Mouse (Mus musculus) thymus, postnatal 14 days (tissue): Measurements from ENCODE around the gene Arhgef28.

Experiments used
- DNase-seq: peaks from one replicate; pipeline ENCODE4 v3.0.0; 2021

The Arhgef28 gene

GRCm38 (mm10) chr13:98205771-98206545 is at the start of gene Arhgef28:
Gene Arhgef28 (minus strand): TSS chr13:98206439.
- peak; percentile 56 for DNase-seq

GRCm38 (mm10) chr13:98254921-98255320 is 48.7 kb upstream of the Arhgef28 start:
- no peak for DNase-seq

- no peak for DNase-seq
These were observed 43.4 kb upstream of the Arhgef28 start for GRCm38 (mm10) chr13:98249594-98249993.

GRCm38 (mm10) chr13:98245386-98245785 is 39.1 kb upstream of the Arhgef28 start:
- DNase-seq = no peak

- DNase-seq = no peak
These were observed 38.5 kb upstream of the Arhgef28 start for GRCm38 (mm10) chr13:98244571-98245350.

- DNase-seq = no peak
These were observed 35.5 kb upstream of the Arhgef28 start for GRCm38 (mm10) chr13:98241531-98242282.

- peak; percentile 53 for DNase-seq
These were observed 33.9 kb upstream of the Arhgef28 start for GRCm38 (mm10) chr13:98239978-98240641.

GRCm38 (mm10) chr13:98235451-98235850 is 29.2 kb upstream of the Arhgef28 start:
- no peak for DNase-seq

GRCm38 (mm10) chr13:98230511-98230910 is 24.3 kb upstream of the Arhgef28 start:
- no peak for DNase-seq

- DNase-seq = no peak
These were observed 20.0 kb upstream of the Arhgef28 start for GRCm38 (mm10) chr13:98226225-98226624.

- peak; percentile 27 for DNase-seq
These were observed 16.6 kb upstream of the Arhgef28 start for GRCm38 (mm10) chr13:98222848-98223247.

- DNase-seq = no peak
These were observed 3.9 kb upstream of the Arhgef28 start for GRCm38 (mm10) chr13:98210137-98210536.

GRCm38 (mm10) chr13:98208842-98209241 is 2.6 kb upstream of the Arhgef28 start:
- peak; percentile 33 for DNase-seq

- DNase-seq = no peak
These were observed 269 bp upstream of the Arhgef28 start for GRCm38 (mm10) chr13:98206546-98206870.

- DNase-seq = no peak
These were observed 1.1 kb downstream of the Arhgef28 start for GRCm38 (mm10) chr13:98205111-98205510.

GRCm38 (mm10) chr13:98204371-98204770 is 1.9 kb downstream of the Arhgef28 start:
- no peak for DNase-seq

- no peak for DNase-seq
These were observed 4.8 kb downstream of the Arhgef28 start for GRCm38 (mm10) chr13:98201436-98201835.

GRCm38 (mm10) chr13:98192596-98192995 is 13.6 kb downstream of the Arhgef28 start:
- DNase-seq = no peak

GRCm38 (mm10) chr13:98188500-98188899 is 17.7 kb downstream of the Arhgef28 start:
- no peak for DNase-seq

GRCm38 (mm10) chr13:98187904-98188303 is 18.3 kb downstream of the Arhgef28 start:
- no peak for DNase-seq

GRCm38 (mm10) chr13:98186179-98186578 is 20.1 kb downstream of the Arhgef28 start:
- no peak for DNase-seq

GRCm38 (mm10) chr13:98184632-98185031 is 21.6 kb downstream of the Arhgef28 start:
- DNase-seq = no peak
